Mouse (Mus musculus) hindbrain, embryonic 12.5 days (tissue): ENCODE data around the gene Atp5g1. TPM values are rescaled to one million over a fixed set of nuclear protein-coding genes. Genes with fewer than 3 reads are reported as not detected.

ENCODE experiments used
- ATAC-seq: fragments of 200-750 bp; cut with Nextera tagmentation; 2 replicates; pipeline ENCODE4 v1.8.0; 2017; ENCODE audit warnings: moderate TSS enrichment; ENCODE audit not compliant: low FRiP score
- H3K27ac ChIP-seq: fragments of 300-500 bp; sonication (generic); 2 replicates; pipeline ENCODE4 v1.5.1; 2016; ENCODE audit warnings: mild to moderate bottlenecking
- H3K27me3 ChIP-seq: fragments of 300-500 bp; sonication (generic); 2 replicates; pipeline ENCODE4 v1.6.1; 2016; ENCODE audit warnings: mild to moderate bottlenecking
- H3K36me3 ChIP-seq: fragments of 300-500 bp; sonication (generic); 2 replicates; pipeline ENCODE4 v1.6.1; 2016; ENCODE audit warnings: mild to moderate bottlenecking
- H3K4me1 ChIP-seq: fragments of 300-500 bp; sonication (generic); 2 replicates; pipeline ENCODE4 v1.6.1; 2016
- H3K4me2 ChIP-seq: fragments of 300-500 bp; sonication (generic); replicated peaks from 2 replicates; pipeline ENCODE4 v1.6.1; 2016; ENCODE audit warnings: mild to moderate bottlenecking
- H3K4me3 ChIP-seq: fragments of 300-500 bp; sonication (generic); 2 replicates; pipeline ENCODE4 v1.5.1; 2016; ENCODE audit warnings: mild to moderate bottlenecking
- H3K9ac ChIP-seq: fragments of 300-500 bp; sonication (generic); 2 replicates; pipeline ENCODE4 v1.6.1; 2016; ENCODE audit warnings: mild to moderate bottlenecking, moderate library complexity
- H3K9me3 ChIP-seq: fragments of 300-500 bp; sonication (generic); replicated peaks from 2 replicates; pipeline ENCODE4 v1.6.1; 2016; ENCODE audit warnings: mild to moderate bottlenecking
- WGBS: fragments of 180-500 bp; shearing (Covaris S2); methylation state at CpG from one replicate; pipeline ENCODE4 v1.1.7; 2016; 5-methylcytosine and 5-hydroxymethylcytosine counted together
- polyA plus RNA-seq: library from polyadenylated mRNA; unstranded; fragments of >200 nt; fragmentation: Nextera tagmentation; extraction: Ambion mirVana; gene quantifications from 2 replicates; pipeline ENCODE4 v1.2.1, GENCODE M21; 2016

Atp5g1 gene
- polyA plus RNA-seq, 1 experiment from 2014 or later = 424 TPM

DNA sequence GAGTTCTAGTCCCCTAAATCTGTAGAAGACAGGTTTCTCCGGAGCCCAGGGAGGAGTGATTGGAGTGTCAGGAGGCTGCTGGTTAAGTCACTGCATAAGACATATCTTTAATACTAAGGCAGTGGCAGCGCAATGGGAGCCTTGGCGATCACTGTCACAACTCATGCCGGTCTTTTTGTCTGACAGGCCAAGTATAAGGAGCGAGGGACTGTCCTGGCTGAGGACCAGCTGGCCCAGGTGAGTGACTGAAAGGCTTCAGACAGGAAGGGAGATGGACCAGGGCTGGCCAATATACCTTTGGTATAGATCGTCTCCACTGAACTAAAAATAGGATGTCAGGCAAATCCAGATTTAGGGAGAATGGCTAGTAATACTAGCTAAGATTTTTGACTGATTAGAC lies 40.3 kb downstream of the Atp5g1 start:
- Histone ChIP-seq H3K9me3 (no peaks in the 10 kb centered on the region), H3K27me3 (no peaks in the 10 kb centered on the region), H3K27ac (no peak overlapping the region), H3K4me1 (peaks cover 17% of the 10 kb centered on the region), H3K9ac (peak overlapping the region; percentile 84), H3K36me3 (peaks cover 17% of the 10 kb centered on the region), H3K4me3 (peak overlapping the region; percentile 86), H3K4me2 (peak overlapping the region; percentile 97)
- WGBS = 9% methylated on average over 6 of the region's 6 CpGs
- peak; percentile 40; the same call in 1 of the 2 replicates for ATAC-seq

GRCm38 (mm10) chr11:96034596-96035052 lies 40.8 kb downstream of the Atp5g1 start, which contains the start of gene Snf8:
Snf8 (plus strand) TSS chr11:96034885.
- peaks cover 17% of the 10 kb centered on the region for H3K36me3 ChIP-seq
- peaks cover 17% of the 10 kb centered on the region for H3K4me1 ChIP-seq
- H3K4me2 ChIP-seq = peak within 1 kb of the TSS; percentile 97
- peak; percentile 68 for ATAC-seq
- peak within 1 kb of the TSS; percentile 86 for H3K4me3 ChIP-seq
- 0 out of 2 replicates have a peak, but pooled peaks cover 2% of the 10 kb centered on the region for H3K27me3 ChIP-seq
- H3K27ac ChIP-seq = peak within 1 kb of the TSS; percentile 62
- WGBS = under 1% methylated on average over 25 of the region's 29 CpGs
- H3K9ac ChIP-seq = peak within 1 kb of the TSS; percentile 84
- H3K9me3 ChIP-seq = no peaks in the 10 kb centered on the region

GRCm38 (mm10) chr11:96034116-96034515 lies 41.4 kb downstream of the Atp5g1 start:
- Histone ChIP-seq H3K4me2 (peak overlapping the region; percentile 97), H3K9ac (no peak overlapping the region; the same call in 1 of the 2 replicates), H3K9me3 (no peaks in the 10 kb centered on the region), H3K4me3 (peak overlapping the region; percentile 86), H3K27me3 (peaks cover 6% of the 10 kb centered on the region; the same call in 1 of the 2 replicates), H3K27ac (no peak overlapping the region; the same call in 1 of the 2 replicates), H3K4me1 (peaks cover 17% of the 10 kb centered on the region), H3K36me3 (peaks cover 13% of the 10 kb centered on the region)
- no peak for ATAC-seq
- WGBS = 52% methylated on average over 8 of the region's 8 CpGs

GRCm38 (mm10) chr11:96033264-96033663 lies 42.2 kb downstream of the Atp5g1 start:
- 97% methylated on average over 3 of the region's 3 CpGs for WGBS
- Histone ChIP-seq H3K9ac (no peak overlapping the region), H3K27ac (no peak overlapping the region), H3K9me3 (no peaks in the 10 kb centered on the region), H3K4me3 (no peak overlapping the region), H3K27me3 (peaks cover 15% of the 10 kb centered on the region), H3K4me2 (no peak overlapping the region), H3K36me3 (peaks cover 6% of the 10 kb centered on the region; the same call in 1 of the 2 replicates), H3K4me1 (peaks cover 17% of the 10 kb centered on the region)
- ATAC-seq = no peak

- Histone ChIP-seq H3K4me1 (peaks cover 16% of the 10 kb centered on the region), H3K36me3 (no peaks in the 10 kb centered on the region), H3K9me3 (no peaks in the 10 kb centered on the region), H3K4me2 (no peak overlapping the region), H3K27me3 (peaks cover 17% of the 10 kb centered on the region), H3K9ac (no peak overlapping the region), H3K4me3 (no peak overlapping the region), H3K27ac (no peak overlapping the region)
- ATAC-seq = no peak
- WGBS = 75% methylated on average over 2 of the region's 2 CpGs
These were observed 43.8 kb downstream of the Atp5g1 start for GRCm38 (mm10) chr11:96031701-96032100.

GRCm38 (mm10) chr11:96030571-96030970 lies 44.9 kb downstream of the Atp5g1 start:
- H3K4me2 ChIP-seq = no peak overlapping the region

GRCm38 (mm10) chr11:96028130-96028529 lies 47.3 kb downstream of the Atp5g1 start:
- Histone ChIP-seq H3K27ac (no peak overlapping the region), H3K27me3 (peaks cover 21% of the 10 kb centered on the region), H3K4me3 (no peak overlapping the region), H3K9me3 (no peaks in the 10 kb centered on the region), H3K4me2 (no peak overlapping the region), H3K4me1 (no peaks in the 10 kb centered on the region), H3K36me3 (no peaks in the 10 kb centered on the region), H3K9ac (no peak overlapping the region)
- 54% methylated on average over 5 of the region's 5 CpGs for WGBS
- ATAC-seq = no peak

More at GRCm38 (mm10) chr11:96030571-96030970, 44.9 kb downstream of the Atp5g1 start:
- H3K4me1 ChIP-seq = peaks cover 9% of the 10 kb centered on the region
- 90% methylated on average over 3 of the region's 3 CpGs for WGBS
- H3K36me3 ChIP-seq = no peaks in the 10 kb centered on the region
- H3K27me3 ChIP-seq = peaks cover 17% of the 10 kb centered on the region
- H3K27ac ChIP-seq = no peak overlapping the region
- no peak overlapping the region for H3K9ac ChIP-seq
- ATAC-seq = no peak
- H3K4me3 ChIP-seq = no peak overlapping the region
- no peaks in the 10 kb centered on the region for H3K9me3 ChIP-seq

GRCm38 (mm10) chr11:96020622-96021021 lies 54.8 kb downstream of the Atp5g1 start:
- H3K4me1 ChIP-seq = no peaks in the 10 kb centered on the region
- no peak overlapping the region for H3K27ac ChIP-seq
- no peak overlapping the region for H3K4me2 ChIP-seq
- H3K9me3 ChIP-seq = no peaks in the 10 kb centered on the region
- H3K9ac ChIP-seq = no peak overlapping the region
- peaks cover 4% of the 10 kb centered on the region for H3K27me3 ChIP-seq
- H3K36me3 ChIP-seq = no peaks in the 10 kb centered on the region
- ATAC-seq = no peak
- WGBS = 69% methylated on average over 4 of the region's 4 CpGs
- no peak overlapping the region for H3K4me3 ChIP-seq

Other genes starting within 250 kb of the Atp5g1 start
- gene Gngt2, start 238.5 kb downstream of the Atp5g1 start, polyA plus RNA-seq = 5.5 and 7.9 TPM in 2 replicates
- gene Abi3, start 233.2 kb downstream of the Atp5g1 start, polyA plus RNA-seq = 3.7 and 4.7 TPM in 2 replicates
- not detected in 2 replicates for gene B4galnt2, start 160.8 kb downstream of the Atp5g1 start, polyA plus RNA-seq
- gene Igf2bp1, start 69.7 kb downstream of the Atp5g1 start, polyA plus RNA-seq = 71.1 and 73.3 TPM in 2 replicates
- not detected in 2 replicates for gene Gip, start 51.1 kb downstream of the Atp5g1 start, polyA plus RNA-seq
- 115 and 118 TPM in 2 replicates for gene Snf8, start 40.8 kb downstream of the Atp5g1 start, polyA plus RNA-seq
- gene Ube2z, start 10.3 kb downstream of the Atp5g1 start, polyA plus RNA-seq = 40.7 and 43.4 TPM in 2 replicates
- gene Calcoco2, start 36.3 kb upstream of the Atp5g1 start, polyA plus RNA-seq = 0.15 TPM in 1 of 2 replicates, not detected in the other
- gene Ttll6, start 58.1 kb upstream of the Atp5g1 start, polyA plus RNA-seq = 0.13 and 0.15 TPM in 2 replicates
- not detected in 2 replicates for gene Hoxb13, start 118.6 kb upstream of the Atp5g1 start, polyA plus RNA-seq
- 0.36 and 0.46 TPM in 2 replicates for gene Hoxb9, start 195.8 kb upstream of the Atp5g1 start, polyA plus RNA-seq
- gene Hoxb8, start 206.2 kb upstream of the Atp5g1 start, polyA plus RNA-seq = 4.4 and 8.1 TPM in 2 replicates
- 9.6 and 11.0 TPM in 2 replicates for gene Hoxb7, start 211.0 kb upstream of the Atp5g1 start, polyA plus RNA-seq
- gene Hoxb6, start 216.8 kb upstream of the Atp5g1 start, polyA plus RNA-seq = 60.0 and 64.5 TPM in 2 replicates
- gene Hoxb5, start 227.7 kb upstream of the Atp5g1 start, polyA plus RNA-seq = 74.3 and 126 TPM in 2 replicates
- 7.7 and 8.1 TPM in 2 replicates for gene Hoxb4, start 242.6 kb upstream of the Atp5g1 start, polyA plus RNA-seq
- 15.3 and 19.3 TPM in 2 replicates for gene Hoxb3, start 247.7 kb upstream of the Atp5g1 start, polyA plus RNA-seq